Mouse (Mus musculus) bone marrow macrophage, adult 2 months (primary cell): ENCODE measurements around the gene Dkc1.

ENCODE experiments used
- CTCF ChIP-seq: IDR thresholded peaks from 2 replicates; pipeline ENCODE4 v1.5.1; 2012; ENCODE audit warnings: low read depth, mild to moderate bottlenecking, low read length, moderate library complexity
- POLR2A ChIP-seq: IDR thresholded peaks from 2 replicates; pipeline ENCODE4 v1.6.1; 2012; ENCODE audit warnings: mild to moderate bottlenecking, low read depth, low read length, borderline replicate concordance

GRCm38 (mm10) chrX:75130467-75131160, 35.0 kb downstream of the Dkc1 start, which contains the start of gene Mpp1:
- TF ChIP-seq CTCF (no peak), POLR2A (no peak)
